Mouse (Mus musculus): ENCODE results near the gene Dynlt1b.
"Not testable (repeated sequence)": the region's sequence is repeated elsewhere in the genome, so short reads cannot be mapped to it uniquely, and the experiment has no call there.

DNA sequence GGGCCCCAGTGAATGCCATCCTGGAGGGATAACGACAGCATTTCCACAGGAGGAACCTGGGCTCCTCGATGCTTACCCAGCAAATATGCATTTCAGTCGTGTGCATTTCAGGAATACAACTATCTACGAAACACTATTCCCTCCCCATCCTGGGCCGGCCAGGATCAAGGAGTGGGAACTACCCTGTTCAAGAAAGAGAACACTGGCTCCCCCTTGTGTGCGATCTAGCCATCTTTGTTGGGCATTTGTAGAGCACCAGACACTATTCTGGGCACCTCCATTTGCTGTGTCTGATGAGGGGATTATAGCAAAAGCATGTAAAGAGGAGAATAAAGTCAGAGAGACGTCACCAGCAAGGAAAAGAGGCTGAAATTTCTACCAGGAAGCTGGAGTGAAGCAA is 12.8 kb upstream of the Dynlt1b start:
- TF ChIP-seq POLR2A (IDR thresholded peaks at IDR 0.05; ENCODE audit: control insufficient read depth, extremely low read depth, insufficient read depth, low read length, poor library complexity); CTCF (IDR thresholded peaks at IDR 0.05; ENCODE audit: borderline replicate concordance, control insufficient read depth, extremely low read depth, insufficient read depth, low read length, poor library complexity): not testable (repeated sequence)

All from thymus, adult 2 months (tissue).